Mouse (Mus musculus) left cerebral cortex, adult 18-20 months (tissue): ENCODE results near the gene Tacc3. TPM values are rescaled to one million over a fixed set of nuclear protein-coding genes. Genes with fewer than 3 reads are reported as not detected.

Experiments
- DNase-seq, 2 experiments: peaks; one replicate each; pipeline ENCODE4 v3.0.0; 2021 to 2022; ENCODE audit warnings: low spot score in 2 of 2, mixed read lengths in 1 of 2
- total RNA-seq, 2 experiments: library from RNA; stranded (reverse); gene quantifications; 2 replicates each; pipeline ENCODE4 v1.2.3; 2021

The Tacc3 gene
- total RNA-seq, 2 experiments from 2014 or later, result 4.2 to 6.5 TPM

DNA sequence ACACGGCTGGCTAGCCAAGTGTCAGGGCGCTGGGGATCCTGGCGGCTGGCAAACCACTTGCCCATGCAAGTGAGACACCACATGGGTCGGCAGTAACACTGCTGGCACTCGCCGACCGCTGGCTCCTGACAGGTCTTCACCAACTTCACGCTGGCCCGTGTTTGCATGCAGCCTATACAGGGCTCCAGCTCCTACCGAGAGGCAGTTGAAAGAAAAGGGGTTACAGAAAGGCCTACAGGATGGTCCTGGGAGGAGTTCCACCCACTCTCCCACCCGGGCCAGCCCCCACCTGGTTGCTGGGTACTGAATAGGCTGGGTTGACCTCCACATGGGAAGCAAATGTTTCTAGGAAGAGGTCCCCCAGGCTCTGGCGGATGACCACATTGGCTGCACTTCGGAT is 3.5 kb upstream of the Tacc3 start:
- DNase-seq, result no peak

DNA sequence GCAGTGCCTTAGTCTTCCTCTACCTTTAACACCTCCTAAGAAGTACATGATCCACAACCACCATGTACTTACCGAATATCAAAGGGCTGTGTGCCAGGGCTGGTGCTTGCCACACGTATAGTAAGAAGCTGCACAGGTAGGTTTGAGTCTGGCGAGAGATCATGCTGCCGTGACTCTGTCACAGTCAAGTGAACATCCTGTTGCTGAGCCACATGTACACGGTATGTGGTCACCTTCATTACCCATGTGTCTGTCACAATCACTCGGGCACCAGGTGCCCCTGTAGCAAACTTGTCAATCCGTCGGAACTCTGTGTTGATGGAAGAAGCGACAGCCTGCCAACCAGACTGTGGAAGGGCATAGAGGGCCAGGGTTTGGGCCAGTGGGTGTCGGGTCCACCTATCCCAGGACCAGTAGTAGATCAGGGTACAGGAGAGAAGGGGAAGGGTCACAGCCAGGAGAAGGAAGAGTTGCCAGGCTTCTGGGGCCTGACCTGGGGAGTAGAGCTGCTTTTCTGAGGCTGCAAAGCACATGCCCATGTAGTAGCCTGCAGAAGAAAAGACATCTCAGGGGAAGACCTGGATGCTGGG is 2.6 kb upstream of the Tacc3 start:
- no peak for DNase-seq

DNA sequence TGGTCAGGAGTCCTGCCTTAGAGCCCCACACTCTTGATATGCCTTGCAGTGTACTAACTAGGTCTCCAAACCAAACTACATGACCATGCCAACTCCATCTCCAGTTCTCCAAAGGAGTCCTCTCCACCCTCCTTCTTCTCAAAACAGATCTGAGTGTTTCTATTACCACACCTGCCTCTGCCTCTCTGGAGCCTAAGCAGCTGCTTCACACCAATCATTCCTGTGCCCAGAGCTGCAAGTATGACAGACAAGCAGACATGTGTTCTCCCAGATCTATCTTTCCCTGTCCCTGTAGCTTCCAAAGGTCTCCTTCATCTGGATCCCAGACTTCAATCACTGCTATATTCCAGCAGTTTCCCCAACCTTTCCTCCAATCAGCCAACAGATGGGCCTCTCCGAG is 1.2 kb upstream of the Tacc3 start:
- DNase-seq, result no peak

DNA sequence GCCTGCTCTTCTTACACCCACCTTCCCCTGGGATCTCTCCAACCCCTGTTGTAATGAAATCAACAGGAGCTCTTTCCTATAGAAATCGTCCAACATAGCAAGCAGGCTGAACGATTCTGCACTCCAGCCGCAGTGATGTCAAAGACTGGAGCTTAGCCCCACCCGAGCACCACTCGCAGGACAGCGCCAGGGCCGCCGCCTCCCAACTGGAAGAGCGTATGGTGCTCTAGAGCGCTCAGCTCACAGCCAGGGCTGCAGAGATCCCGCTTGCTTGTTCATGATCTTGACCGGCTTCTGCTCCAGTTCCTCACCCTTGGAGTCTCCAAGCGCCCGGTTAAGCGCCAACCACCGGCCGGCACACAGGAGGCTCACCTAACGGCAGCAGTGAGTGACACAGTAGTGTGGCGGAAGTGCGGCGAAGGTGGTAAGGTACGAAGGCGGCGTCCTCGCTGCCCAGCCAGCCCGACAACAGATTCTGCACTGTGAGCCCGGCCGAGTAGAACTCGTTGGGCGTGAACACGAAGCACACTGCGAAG is 609 bp upstream of the Tacc3 start:
- no peak for DNase-seq

DNA sequence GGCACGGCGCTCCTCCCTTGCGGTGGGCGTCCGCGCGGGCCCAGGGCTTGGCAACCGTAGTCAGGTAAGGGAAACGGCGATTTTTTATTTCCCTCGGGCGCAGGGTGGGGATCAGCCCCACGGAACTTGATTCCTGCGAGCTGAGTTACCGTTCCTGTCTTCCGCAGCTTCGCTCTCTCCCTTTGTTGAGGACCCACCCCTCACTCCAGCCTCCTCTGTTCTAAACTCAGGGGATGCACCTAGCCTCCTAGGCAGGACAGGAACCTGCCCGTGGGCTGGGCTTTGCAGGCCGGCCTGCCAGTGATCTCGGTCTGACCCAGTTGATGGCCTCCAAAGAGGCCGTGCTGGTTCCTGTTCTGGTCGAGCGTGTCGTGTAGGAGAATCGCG is 729 bp downstream of the Tacc3 start:
- no peak for DNase-seq

DNA sequence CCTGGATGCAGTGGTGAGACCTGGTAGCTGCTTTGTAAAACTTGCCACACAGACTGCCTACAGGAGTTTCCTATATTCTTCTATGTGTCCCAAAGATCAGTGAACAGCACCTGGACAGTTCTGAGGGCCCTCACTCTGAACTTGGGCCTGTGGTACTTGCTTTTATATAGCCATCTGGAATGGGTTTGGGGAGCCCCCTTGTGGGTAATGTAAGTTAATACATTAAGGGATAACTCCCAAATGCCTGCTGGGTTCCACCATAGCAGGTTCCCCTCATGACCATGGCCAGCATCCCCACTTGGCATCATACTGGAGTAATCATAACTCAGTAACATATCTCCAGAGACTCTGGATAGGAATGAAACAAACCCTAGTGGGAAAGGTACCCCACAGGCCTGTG is 10.3 kb downstream of the Tacc3 start:
- peak in 1 of 2 experiments; percentile 20 for DNase-seq

DNA sequence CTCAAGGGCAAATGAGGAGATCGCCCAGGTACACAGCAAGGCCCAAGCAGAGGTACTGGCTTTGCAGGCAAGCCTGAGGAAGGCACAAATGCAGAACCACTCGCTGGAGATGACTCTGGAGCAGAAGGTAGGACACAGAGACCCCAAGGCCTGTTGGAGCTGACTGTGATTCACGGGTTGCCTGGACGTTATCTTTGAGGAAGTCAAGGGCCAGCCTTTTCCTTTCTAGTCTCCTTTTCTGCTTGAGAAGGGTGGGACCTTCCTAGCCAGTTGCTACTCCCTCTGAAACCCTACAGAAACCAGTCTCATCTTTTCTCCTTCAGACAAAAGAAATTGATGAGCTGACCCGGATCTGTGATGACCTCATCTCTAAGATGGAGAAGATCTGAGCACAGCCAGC is 13.7 kb downstream of the Tacc3 start:
- no peak for DNase-seq

DNA sequence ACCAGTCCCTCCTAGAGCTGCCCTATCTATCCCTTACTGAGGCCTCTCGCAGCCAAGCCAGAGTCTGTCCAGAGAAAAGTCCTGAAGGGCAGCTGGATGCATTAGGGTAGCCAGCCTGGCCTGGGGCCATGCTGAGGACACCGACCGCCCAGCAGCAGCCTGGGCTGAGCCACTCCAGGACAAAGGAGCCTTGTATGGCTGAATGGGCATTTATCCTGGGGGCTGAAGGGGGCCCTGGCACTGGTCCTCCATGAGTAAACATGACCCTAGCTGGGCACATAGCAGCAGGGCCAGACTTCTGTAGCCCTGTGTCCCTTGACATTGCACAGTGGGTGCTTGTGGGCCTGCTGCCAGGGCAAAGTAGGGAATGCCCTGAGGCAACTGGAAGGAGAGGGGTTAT is 16.5 kb downstream of the Tacc3 start:
- DNase-seq, result peak; percentile 45 to 50

DNA sequence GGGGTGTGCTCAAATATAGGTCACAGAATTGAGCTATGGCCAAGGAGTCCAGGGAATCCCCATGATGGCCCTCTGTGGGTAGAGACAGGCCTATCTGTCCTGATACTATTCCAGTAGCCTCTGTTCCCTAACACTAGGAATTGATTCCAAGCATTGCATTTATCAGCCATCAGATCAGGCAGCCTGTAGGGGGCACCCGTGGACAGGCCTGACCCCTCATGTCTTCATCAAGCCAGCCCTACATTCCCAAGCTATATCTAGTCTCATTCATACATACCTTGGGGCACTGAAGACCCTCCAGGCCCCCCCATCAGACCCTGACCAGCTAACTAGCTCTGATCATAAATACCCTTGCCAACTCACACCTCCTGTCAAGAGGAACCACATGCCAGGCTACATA is 18.0 kb downstream of the Tacc3 start:
- peak; percentile 53 to 66 for DNase-seq

DNA sequence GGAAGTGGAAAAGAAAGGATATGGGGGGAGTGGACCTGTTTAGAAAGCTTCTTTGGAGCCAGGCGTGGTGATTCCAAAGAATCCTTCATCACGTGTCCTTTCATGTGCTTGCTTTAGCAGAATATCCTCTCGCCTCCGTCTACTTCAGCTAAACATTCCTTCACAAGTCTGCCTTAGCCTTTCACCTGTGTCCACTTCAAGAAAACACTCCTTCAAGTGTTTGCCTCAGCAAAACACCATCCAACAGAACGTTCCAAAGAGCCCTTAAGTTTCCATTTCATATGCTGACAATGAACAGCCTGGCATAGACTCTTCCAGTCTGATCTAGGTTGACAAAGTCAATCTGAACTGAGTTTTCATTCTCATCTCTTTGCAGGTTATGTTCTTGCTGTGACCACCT is 20.3 kb downstream of the Tacc3 start:
- no peak for DNase-seq

DNA sequence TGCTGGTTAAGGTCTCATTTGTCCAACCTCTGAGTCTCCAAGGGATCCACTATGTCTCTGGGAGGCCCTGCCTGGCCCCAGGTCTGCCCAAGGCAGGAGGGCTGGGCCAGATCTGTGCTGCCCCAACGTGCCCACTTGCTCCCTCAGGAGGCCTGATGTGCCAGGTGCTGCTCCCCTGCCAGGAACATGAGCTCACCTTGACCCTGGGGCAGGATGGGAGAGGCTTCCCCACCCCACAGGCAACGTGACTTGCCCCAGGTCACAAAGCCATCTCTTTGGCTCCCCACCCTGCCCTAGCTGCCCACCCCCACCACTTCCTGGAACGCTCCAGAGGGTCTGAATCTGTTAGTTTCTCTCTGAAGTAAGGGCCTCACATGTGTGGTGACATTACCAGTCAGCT is 23.1 kb downstream of the Tacc3 start:
- no peak for DNase-seq

DNA sequence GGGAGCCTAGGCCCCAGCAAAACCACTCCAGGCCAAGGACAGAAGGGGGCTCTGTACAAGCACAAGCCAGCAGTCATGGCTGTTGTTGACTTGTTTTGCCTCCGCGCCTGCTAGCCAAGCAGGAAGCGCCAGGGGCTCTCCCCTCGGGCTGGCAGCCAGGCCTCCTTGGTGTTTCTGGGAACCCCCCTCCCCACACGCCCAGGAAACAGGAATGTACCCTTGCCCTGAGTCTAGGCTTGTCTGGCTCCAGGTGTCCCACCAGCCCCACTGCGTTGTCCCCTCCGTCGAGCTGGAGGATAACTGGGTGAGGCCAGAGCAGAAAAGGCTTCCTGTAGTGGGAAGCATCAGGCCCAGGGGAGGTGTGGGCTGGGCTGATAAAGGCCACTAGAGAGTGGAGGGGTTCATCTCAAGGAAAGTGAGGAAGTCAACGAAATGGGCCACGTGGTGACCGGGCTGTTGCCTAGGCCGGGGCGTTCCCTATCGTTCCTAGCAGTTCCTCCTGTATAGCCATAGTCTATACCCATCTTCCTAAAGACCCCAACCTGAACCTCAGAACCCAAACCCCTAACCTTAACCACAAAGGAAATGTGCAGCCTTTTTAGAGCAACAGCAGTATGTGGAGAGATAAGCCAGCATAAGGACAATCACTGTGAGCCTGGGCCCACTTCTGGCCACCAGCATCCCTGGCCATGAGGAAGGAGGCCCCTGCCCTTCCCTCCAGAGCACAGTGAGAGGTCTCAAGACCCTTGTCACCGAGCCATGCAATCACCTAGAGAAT is 23.9 kb downstream of the Tacc3 start:
- no peak for DNase-seq

DNA sequence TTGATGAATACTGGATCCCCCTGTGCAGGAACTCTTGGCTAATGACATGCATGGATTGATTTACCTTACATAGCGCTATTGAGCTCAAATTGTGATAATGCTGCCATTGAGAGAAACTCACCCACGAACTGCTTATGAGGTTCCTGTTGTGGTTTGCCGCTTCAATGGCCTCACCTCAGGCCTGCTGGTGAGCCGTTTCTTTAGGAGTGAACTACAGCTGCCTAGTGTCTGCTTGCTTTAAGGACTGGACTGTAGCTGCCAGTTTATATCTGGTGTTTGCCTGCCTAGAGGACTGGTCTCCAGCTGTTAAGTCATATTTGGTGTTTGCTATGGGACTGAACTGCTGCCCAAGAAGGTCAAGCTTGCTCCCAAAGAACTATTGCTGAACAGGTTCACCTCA is 25.0 kb downstream of the Tacc3 start:
- DNase-seq, result no peak

DNA sequence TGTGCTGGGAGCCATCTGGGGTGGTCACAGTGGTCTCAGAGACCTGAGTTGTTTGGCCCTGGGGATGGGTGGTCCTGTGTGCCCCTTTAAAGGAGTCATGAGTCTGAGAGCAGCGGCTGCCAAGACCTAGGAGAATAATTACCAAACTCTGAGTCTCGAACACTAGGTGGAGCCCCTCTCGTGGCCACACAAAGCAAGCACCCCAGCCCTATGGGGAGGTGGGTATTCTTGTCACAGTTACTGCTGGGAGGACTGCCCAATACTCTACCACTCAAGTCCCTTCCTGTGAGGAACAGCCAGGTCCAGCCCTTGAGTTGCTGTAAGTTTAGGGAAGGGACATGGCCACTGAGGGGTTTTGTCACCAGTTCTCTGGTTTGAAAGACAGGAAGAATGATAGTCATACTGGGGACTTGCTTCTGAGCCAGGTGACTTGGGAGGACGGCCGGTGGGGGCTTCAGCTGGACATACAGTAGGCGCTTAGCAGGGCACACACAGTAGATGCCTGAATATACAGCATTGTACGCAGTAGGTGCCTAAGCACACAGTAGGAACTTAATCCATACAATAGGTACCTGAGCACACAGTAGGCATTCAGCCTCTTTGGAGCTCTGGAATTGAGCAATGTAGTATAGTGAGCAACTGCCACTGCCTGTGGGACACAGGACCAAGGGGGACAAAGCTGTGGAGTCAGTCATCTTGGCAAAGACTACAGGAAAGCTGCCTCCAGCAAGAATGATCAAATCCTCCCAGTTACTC is 26.1 kb downstream of the Tacc3 start:
- peak; percentile 36 to 39 for DNase-seq

DNA sequence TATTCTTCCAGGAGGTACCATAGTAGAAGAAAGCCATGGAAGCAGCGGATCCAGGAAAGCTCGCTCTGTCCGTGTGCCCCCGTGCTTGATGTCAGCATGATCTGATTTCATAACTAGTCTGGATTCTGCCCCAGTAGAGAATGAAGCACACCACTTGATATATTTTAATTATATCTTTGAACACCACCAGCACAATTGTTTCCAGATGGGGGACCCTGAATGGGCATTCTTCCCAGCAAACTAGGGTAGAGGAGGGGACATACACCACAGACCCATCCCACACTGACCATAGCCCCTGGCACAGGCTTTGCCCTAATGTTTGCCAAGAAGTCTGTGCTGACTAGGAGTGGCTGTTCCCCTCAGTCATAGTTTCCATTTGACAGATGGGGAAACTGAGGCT is 27.0 kb downstream of the Tacc3 start:
- no peak for DNase-seq

DNA sequence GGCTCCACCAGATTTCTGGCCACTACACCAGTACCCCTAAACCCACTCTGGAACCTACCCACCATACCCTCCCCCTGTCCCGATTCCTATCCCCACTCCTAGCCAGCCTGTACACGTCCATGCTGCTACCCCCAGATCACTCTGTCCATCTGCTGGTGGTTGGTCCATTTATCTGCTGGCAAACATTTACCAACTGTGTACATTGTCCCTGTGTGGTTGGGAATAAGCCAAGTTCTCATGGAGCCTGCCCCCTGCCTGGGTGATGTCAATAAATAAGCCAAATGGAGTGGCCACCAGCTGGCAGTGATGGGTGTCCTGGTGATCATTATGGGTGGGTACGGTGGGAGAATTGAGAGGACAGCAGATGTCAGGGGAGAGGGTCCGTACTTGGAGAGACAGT is 29.2 kb downstream of the Tacc3 start:
- no peak for DNase-seq

DNA sequence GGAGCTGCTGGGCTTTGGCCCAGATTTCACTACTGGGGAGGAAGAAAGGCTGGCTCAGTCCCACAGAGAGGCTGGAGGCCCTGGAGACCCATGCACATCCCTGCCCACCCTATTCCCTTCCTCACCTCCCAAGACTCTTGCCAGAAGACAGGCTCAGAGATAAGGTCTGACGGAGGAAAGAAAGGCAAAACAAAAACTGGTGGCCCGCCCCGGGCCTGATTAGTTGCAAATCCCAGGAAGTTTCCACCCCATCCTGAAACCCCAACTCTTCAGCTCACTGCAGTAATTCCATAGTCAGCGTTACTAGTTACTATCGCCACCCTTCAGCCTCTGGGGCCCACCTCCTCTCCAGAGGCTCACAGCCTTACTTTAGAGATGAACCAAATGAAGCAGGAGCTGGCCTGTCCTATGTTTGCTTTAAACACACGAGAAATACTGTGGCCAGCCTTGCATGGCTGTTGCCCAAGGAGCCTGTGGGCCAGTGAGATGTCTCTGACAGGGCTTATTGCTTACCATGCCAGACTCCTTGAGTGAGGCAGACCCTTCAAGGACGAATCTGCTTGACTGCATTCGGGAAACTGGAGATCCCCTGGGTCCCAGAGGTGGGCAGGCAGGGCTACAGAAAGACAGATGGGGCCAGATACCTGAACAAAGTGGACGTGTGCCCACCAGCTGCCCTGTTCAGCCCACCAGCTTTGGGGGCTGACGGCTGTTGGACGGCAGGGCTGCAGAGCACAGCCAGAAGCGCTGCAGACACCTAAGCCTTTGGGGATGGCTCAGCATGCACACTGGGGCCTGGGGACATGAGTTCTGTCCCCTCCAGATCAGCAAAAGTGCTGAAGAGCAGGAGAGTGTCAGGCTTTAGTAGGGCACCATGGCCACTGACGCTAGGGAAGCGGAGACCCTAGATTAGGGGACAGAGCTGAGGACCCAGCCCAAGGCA is 30.6 kb downstream of the Tacc3 start:
- no peak for DNase-seq

DNA sequence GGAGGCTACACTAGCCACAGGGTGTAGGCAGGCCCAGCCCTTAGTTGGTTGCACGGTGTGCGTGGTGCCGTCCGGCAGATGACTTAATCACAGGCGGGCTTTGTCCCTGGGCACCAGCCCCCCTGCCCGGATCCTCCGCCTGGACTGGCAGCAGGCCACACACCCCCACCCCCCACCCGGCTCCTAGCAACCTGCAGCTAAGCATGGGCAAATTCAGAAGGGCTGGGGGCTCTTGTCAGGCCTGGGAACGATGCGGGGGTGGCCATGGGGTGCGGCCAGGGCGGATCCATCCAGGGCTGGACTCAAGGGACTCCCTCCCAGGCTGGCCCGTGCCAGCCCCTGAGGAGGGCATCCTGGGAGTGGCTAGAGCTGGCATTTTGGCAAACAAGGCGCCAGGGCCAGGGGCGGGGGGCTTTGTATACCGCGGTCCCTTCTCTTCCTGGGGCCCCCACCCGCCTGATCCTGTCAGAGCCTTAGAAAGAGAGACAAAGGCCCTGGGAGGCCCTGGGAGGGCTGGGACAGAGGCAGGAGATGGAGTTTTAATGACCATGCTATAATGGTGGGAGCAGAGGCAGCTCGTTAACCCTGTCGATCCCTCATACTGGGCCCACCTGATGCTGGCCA is 31.4 kb downstream of the Tacc3 start:
- peak in 1 of 2 experiments; percentile 7 for DNase-seq

DNA sequence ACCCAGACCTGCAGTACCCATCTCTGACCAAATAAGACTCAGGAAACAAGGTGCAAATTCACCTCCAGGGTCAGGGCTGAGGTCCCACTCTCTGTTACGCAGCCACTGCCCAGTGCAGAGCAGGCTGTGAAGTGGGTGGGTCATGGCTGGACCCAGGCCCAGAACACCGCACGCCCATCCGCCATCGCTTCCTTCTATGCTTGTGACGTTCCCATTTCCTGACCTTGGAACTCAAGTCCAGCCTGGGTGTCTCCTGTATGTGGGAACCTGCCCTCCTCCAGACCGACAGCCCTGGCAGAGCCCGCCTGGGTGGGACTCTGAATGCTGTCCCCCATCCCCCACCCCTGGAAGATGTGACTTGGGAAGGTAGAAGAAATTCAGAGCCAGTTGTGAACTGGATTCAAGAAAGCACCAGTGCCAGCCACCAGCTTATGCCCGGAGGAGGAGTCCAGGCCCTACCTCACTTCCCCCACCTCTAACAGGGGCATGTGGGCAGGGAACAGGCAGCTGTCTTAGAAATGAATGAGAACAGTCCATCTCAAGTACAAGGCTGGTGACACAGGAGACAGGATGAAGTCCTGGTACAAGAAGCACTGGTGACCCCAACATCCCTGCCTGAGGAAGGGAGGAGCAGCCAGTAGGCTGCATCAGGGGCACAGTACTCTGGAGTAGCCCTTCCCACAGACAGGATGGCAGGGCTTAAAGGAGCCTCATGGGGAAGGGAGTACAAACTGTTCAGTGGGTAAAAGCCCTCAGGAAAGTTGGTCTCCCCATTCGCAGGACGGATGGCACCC is 32.1 kb downstream of the Tacc3 start:
- DNase-seq, result no peak

DNA sequence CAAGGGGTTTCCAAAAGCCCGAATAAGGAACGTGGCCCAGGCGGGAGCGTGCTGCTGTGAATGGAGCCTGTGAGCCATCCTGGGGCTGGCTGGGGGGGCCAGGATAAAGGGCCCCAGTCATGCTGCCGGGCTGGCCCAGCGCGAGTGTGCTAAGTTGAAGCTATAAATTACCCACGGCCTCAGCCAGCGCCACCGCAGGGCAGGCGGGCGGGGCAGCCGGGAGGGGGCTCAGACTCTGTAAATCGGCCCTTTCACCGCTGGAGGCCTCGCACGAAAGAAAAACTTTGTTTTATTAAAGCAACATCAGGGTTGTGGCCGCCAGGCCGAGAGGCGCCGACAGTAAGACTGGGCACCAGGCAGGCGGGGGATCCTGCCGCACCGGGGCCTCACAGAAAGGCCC is 34.5 kb downstream of the Tacc3 start:
- DNase-seq, result no peak
